Mouse (Mus musculus) heart, embryonic 13.5 days (tissue): ENCODE data around the gene Axdnd1. TPM values are rescaled to one million over a fixed set of nuclear protein-coding genes. Genes with fewer than 3 reads are reported as not detected.
A peak's percentile ranks its signal among the peaks of the same experiment; 100 is the strongest.

Experiments used
- ATAC-seq: fragments of 200-750 bp; cut with Nextera tagmentation; 2 replicates; pipeline ENCODE4 v1.8.0; 2017; ENCODE audit warnings: moderate TSS enrichment; ENCODE audit not compliant: insufficient number of reproducible peaks, low FRiP score, low TSS enrichment; ENCODE audit errors: extremely low read depth
- H3K27ac ChIP-seq: fragments of 300-500 bp; sonication (generic); replicated peaks from 2 replicates; pipeline ENCODE4 v1.5.1; 2015; ENCODE audit warnings: moderate library complexity, mild to moderate bottlenecking, inconsistent platforms
- H3K27me3 ChIP-seq: fragments of 300-500 bp; sonication (generic); replicated peaks from 2 replicates; pipeline ENCODE4 v1.6.1; 2015; ENCODE audit warnings: mild to moderate bottlenecking, inconsistent platforms
- H3K36me3 ChIP-seq: fragments of 300-500 bp; sonication (generic); 2 replicates; pipeline ENCODE4 v1.6.1; 2015; ENCODE audit warnings: mild to moderate bottlenecking, inconsistent platforms
- H3K4me1 ChIP-seq: fragments of 300-500 bp; sonication (generic); 2 replicates; pipeline ENCODE4 v1.6.1; 2015; ENCODE audit warnings: inconsistent platforms
- H3K4me2 ChIP-seq: fragments of 300-500 bp; sonication (generic); 2 replicates; pipeline ENCODE4 v1.6.1; 2015; ENCODE audit warnings: inconsistent platforms, mild to moderate bottlenecking, moderate library complexity
- H3K4me3 ChIP-seq: fragments of 300-500 bp; sonication (generic); 2 replicates; pipeline ENCODE4 v1.5.1; 2015; ENCODE audit warnings: moderate library complexity, mild to moderate bottlenecking, inconsistent platforms
- H3K9ac ChIP-seq: fragments of 300-500 bp; sonication (generic); 2 replicates; pipeline ENCODE4 v1.6.1; 2015; ENCODE audit warnings: inconsistent platforms, mild to moderate bottlenecking, moderate library complexity
- H3K9me3 ChIP-seq: fragments of 300-500 bp; sonication (generic); 2 replicates; pipeline ENCODE4 v1.6.1; 2016; ENCODE audit warnings: inconsistent platforms
- WGBS: fragments of 180-500 bp; shearing (Covaris S2); methylation state at CpG from one replicate; pipeline ENCODE4 v1.1.7; 2015; ENCODE audit warnings: mixed read lengths; 5-methylcytosine and 5-hydroxymethylcytosine counted together
- polyA plus RNA-seq: library from polyadenylated mRNA; unstranded; fragments of >200 nt; fragmentation: Nextera tagmentation; extraction: Ambion mirVana; gene quantifications from 2 replicates; pipeline ENCODE4 v1.2.1, GENCODE M21; 2015

The Axdnd1 gene
- polyA plus RNA-seq, 1 experiment from 2014 or later, result 0.27 TPM

DNA sequence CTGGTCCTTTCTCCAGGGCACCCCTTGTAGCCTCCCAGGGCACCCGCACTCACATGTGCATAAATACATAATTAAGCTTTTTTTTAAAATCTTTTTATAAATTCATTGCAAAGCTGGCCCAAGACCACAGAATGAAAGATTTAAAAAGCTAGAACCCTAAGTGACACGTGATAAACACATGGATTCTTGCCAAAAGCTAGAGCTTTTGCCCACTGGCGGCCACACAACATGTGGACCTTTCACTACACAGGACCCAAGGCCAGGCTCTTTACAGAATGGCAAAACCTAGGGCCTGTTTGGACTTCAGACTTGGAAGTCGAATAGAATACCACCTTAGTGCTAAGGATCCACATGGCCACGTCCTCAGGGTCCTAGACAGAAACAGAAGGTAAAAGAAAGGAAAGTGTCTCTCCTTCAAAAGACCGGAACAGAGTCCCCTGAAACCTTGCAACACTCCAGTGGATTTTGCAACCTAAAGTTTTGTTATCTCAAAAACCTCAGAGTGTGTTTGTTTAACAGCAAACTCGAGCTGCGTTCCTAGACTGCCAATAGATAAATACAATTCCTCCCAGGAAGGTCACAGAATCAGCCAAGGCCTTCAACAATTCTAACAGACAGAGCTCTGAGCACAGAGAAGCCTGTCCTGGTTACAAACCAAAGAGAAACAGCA is 37.6 kb upstream of the Axdnd1 start:
- H3K4me3 ChIP-seq, result no peak overlapping the region
- no peak overlapping the region for H3K9ac ChIP-seq
- no peak overlapping the region for H3K4me2 ChIP-seq
- H3K27me3 ChIP-seq, result no peaks in the 10 kb centered on the region
- 0 out of 2 replicates have a peak overlapping the region, but pooled peaks have one; percentile 36 for H3K27ac ChIP-seq
- no peak for ATAC-seq
- peaks cover 43% of the 10 kb centered on the region for H3K4me1 ChIP-seq
- WGBS, result 51% methylated on average over 8 of the region's 8 CpGs
- H3K36me3 ChIP-seq, result peaks cover 33% of the 10 kb centered on the region
- H3K9me3 ChIP-seq, result no peaks in the 10 kb centered on the region

DNA sequence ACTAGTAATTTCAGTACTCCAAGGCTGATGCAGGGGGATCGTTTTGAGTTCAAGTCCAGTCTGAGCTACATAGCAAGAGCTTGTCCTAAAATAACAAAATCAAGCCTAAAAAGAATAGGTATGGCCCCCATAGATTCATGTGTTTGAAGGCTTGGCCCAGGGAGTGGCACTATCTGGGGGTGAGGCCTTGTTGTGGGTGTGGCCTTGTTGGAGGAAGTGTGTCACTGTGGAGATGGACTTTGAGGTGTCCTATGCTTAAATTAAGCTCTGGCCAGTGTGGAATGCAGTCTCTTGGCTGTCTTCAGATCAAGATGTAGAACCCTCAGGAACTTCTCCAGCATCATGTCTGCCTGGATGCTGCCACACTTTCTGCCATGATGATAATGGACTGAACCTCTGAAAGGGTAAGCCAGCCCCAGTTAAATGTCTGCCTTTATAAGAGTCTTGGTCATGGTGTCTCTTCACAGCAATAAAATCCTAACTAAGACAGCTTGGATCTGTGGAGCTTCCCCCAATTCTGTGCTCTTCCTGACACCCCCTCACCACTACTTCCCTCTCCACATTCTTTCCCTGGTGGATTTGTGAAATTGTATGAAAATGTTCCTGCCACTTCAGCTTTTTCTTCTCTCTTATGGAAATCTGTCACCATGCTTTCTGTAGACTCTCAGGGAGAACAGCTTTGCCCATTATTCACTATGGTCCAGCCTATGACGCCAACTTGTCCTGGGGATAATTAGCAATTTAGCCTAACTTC is 34.2 kb upstream of the Axdnd1 start:
- Histone ChIP-seq H3K9ac (no peak overlapping the region), H3K27me3 (no peaks in the 10 kb centered on the region)

DNA sequence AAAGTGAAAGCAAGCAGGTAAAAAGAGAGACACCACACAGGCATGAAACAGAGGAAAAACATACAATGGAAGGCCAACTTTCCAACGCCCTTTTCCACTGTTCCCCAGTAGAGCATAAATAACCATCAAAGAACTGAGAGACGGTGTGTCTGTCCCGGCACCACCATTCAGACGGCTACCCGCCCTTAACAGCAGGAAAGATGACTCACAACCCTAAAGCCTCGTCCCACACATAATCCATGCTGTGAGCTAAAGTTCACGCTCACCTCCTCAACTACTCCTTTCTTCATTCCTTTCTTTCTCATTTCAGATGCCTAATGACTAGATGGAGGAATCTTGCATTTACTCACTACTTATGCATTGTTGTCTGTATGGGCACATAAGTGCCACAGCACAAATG is 33.4 kb upstream of the Axdnd1 start:
- peaks cover 26% of the 10 kb centered on the region for H3K4me1 ChIP-seq
- no peak overlapping the region for H3K4me2 ChIP-seq
- H3K9me3 ChIP-seq, result no peaks in the 10 kb centered on the region
- 41% methylated on average over 7 of the region's 7 CpGs for WGBS
- H3K4me3 ChIP-seq, result no peak overlapping the region
- peaks cover 31% of the 10 kb centered on the region for H3K36me3 ChIP-seq
- H3K27me3 ChIP-seq, result no peaks in the 10 kb centered on the region
- H3K9ac ChIP-seq, result no peak overlapping the region
- H3K27ac ChIP-seq, result peak overlapping the region; percentile 39; the same call in 1 of the 2 replicates
- no peak for ATAC-seq

More for the DNA sequence above, 34.2 kb upstream of the Axdnd1 start:
- Histone ChIP-seq H3K4me2 (no peak overlapping the region), H3K27ac (no peak overlapping the region), H3K4me3 (no peak overlapping the region), H3K9me3 (no peaks in the 10 kb centered on the region), H3K36me3 (peaks cover 31% of the 10 kb centered on the region), H3K4me1 (peaks cover 34% of the 10 kb centered on the region)
- 89% methylated on average over 2 of the region's 2 CpGs for WGBS
- ATAC-seq, result no peak

DNA sequence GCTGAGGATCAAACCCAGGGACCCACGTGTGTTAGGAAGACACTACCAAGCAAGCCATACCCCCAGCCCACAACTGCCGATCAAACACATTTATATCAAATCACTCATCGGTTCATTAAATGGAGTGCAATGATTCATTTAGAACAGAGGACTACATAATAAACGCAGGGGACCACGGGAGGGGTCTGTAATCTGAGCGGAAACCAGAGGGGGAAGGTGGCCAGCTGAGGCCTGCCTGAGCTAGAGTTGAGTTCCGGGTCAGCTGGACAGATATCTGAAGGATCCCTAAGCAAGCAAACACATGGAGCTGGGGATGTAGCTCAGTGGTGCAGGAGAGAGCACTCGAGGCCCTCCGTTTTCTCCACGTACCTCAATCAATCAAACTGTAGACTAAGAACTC is 32.9 kb upstream of the Axdnd1 start:
- Histone ChIP-seq H3K4me1 (peaks cover 22% of the 10 kb centered on the region), H3K4me3 (no peak overlapping the region), H3K4me2 (no peak overlapping the region), H3K36me3 (peaks cover 31% of the 10 kb centered on the region), H3K27ac (peak overlapping the region; percentile 39; the same call in 1 of the 2 replicates), H3K27me3 (no peaks in the 10 kb centered on the region), H3K9me3 (no peaks in the 10 kb centered on the region), H3K9ac (no peak overlapping the region)
- ATAC-seq, result no peak
- WGBS, result 63% methylated on average over 10 of the region's 10 CpGs

DNA sequence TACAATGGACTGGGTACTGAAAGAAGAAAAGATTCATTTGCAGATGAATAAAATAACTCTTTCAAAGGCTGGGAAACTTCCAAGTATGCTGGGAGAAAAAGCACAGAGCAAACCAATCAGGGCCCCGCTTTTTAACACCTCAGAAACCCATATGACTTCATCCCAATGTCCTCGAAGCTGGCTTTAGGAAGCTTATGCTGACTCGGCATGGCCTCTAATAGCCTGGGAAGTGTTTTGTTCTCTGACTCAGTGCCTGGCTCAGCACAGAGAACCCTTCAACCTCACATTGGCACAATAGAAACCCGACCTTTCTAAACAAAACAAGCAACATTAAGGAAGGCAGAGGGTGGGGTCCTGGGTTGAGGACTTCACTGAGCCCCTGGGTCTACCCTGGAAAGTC is 29.5 kb upstream of the Axdnd1 start:
- Histone ChIP-seq H3K4me2 (no peak overlapping the region), H3K4me3 (no peak overlapping the region), H3K36me3 (peaks cover 15% of the 10 kb centered on the region), H3K27ac (no peak overlapping the region), H3K9ac (no peak overlapping the region), H3K9me3 (no peaks in the 10 kb centered on the region), H3K4me1 (peaks cover 15% of the 10 kb centered on the region; the same call in 1 of the 2 replicates), H3K27me3 (no peaks in the 10 kb centered on the region)
- ATAC-seq, result no peak
- 42% methylated on average over 4 of the region's 4 CpGs for whole genome bisulfite sequencing

DNA sequence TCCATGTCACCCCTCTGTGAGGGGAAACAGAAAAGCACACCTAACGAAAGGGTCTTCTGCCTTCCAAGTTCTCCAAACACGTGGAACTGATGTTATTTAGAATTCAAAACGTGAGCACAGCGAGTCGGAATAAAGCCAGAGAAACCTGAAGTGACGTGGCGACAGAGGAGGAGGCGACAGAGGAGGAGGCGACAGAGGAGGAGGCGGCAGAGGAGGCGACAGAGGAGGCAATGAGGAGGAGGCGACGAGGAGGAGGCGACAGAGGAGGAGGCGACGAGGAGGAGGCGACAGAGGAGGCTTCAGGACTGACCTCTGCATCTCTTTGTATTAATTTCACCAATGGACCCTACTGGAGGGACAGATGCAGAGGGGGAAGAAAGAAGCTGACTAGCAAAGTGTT is 28.7 kb upstream of the Axdnd1 start:
- Histone ChIP-seq H3K9me3 (no peaks in the 10 kb centered on the region), H3K36me3 (peaks cover 18% of the 10 kb centered on the region), H3K4me3 (no peak overlapping the region), H3K4me1 (peaks cover 8% of the 10 kb centered on the region; the same call in 1 of the 2 replicates), H3K27ac (no peak overlapping the region), H3K9ac (no peak overlapping the region), H3K4me2 (no peak overlapping the region), H3K27me3 (no peaks in the 10 kb centered on the region)
- WGBS, result 61% methylated on average over 17 of the region's 17 CpGs
- no peak for ATAC-seq

DNA sequence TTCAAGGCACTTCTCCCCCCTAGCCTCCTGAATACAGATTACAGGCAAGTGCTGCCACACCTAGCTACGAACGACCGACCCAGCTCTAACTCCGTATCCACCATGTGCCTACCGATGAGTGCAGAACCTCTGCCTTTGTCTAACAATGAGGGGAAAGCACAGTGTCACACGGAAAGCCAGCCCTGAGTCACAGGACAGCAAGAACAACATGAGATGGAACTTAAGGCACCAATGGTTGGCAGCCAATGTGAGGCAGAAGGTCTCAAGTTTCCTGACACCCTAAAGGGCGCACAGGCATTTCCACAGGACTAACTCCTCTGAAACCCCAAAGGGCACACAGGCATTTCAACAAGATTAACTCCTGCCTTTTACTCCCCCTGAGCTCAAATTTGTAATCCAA is 28.1 kb upstream of the Axdnd1 start:
- Histone ChIP-seq H3K27me3 (no peaks in the 10 kb centered on the region), H3K36me3 (peaks cover 24% of the 10 kb centered on the region), H3K4me3 (no peak overlapping the region), H3K4me1 (peaks cover 3% of the 10 kb centered on the region; the same call in 1 of the 2 replicates), H3K9me3 (no peaks in the 10 kb centered on the region), H3K9ac (no peak overlapping the region), H3K27ac (no peak overlapping the region), H3K4me2 (no peak overlapping the region)
- 81% methylated on average over 7 of the region's 7 CpGs for WGBS
- ATAC-seq, result no peak

DNA sequence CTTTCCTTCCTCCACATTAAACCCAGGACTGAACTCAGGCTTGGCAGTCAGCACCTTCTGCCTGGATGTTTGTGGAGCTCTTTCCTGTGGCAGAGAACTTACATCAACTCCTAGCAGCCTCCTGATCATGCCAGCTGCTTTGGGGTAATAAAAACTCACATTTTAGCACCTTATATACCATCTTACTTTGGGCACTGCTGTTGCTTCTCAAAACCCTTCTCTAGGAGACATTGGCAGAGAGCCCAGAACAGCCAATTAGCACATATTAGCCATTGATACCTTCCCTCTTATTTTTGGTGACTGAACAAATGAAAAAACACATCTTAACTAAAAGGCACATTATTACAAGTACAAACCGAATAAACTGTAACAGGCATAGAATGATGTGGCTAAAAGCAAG is 24.1 kb upstream of the Axdnd1 start:
- H3K9ac ChIP-seq, result no peak overlapping the region
- H3K4me2 ChIP-seq, result no peak overlapping the region
- no peaks in the 10 kb centered on the region for H3K9me3 ChIP-seq
- ATAC-seq, result no peak
- H3K4me3 ChIP-seq, result no peak overlapping the region
- H3K36me3 ChIP-seq, result peaks cover 47% of the 10 kb centered on the region
- no peaks in the 10 kb centered on the region for H3K27me3 ChIP-seq
- no peaks in the 10 kb centered on the region for H3K4me1 ChIP-seq
- H3K27ac ChIP-seq, result no peak overlapping the region
- WGBS, result 81% methylated on average over 1 of the region's 1 CpGs

DNA sequence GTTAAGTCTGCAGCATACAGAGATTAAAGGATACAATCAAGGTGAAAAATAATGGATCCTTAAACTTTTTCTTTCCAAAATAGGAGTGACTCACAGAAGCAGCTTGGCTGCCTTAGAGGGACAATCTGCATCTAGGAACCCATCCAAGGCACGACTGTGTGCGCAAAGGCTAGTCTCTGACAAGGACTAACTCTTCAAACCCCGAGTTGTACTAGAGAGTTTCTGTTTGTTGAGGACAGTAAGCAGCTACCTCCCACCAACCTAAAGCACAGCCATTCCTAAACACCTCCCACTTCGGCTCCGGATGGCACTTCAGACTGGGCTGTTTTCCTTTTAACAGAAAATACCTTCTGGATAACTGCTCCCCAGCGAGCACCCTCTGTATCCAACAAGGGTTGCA is 21.8 kb upstream of the Axdnd1 start:
- WGBS, result 73% methylated on average over 6 of the region's 6 CpGs
- Histone ChIP-seq H3K36me3 (peaks cover 69% of the 10 kb centered on the region), H3K9ac (no peak overlapping the region), H3K9me3 (no peaks in the 10 kb centered on the region), H3K27me3 (no peaks in the 10 kb centered on the region), H3K4me1 (no peaks in the 10 kb centered on the region), H3K27ac (no peak overlapping the region), H3K4me2 (no peak overlapping the region), H3K4me3 (no peak overlapping the region)
- no peak for ATAC-seq

DNA sequence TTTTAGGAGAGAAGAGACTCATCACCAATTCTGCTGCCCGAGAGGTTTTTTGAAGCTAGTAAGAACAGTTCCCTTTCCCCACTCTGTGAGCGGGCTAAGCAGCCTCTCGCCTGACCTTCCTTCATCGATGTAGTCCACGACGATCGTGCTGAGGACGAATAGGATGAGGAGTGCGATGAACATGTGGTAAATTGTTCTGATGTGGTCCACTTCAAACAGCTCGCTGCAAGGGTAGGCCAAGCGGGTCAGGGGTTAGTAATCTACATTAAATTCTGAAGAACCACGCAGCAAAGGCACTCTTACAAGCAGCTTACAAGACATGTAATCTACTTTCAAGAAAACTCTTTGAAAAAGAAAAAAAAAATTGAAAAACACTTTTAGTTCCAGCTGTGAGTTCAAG is 21.3 kb upstream of the Axdnd1 start:
- Histone ChIP-seq H3K36me3 (peaks cover 74% of the 10 kb centered on the region), H3K4me2 (no peak overlapping the region), H3K27me3 (no peaks in the 10 kb centered on the region), H3K27ac (no peak overlapping the region), H3K9me3 (no peaks in the 10 kb centered on the region), H3K4me3 (no peak overlapping the region), H3K9ac (no peak overlapping the region), H3K4me1 (no peaks in the 10 kb centered on the region)
- ATAC-seq, result no peak
- WGBS, result 90% methylated on average over 12 of the region's 12 CpGs

DNA sequence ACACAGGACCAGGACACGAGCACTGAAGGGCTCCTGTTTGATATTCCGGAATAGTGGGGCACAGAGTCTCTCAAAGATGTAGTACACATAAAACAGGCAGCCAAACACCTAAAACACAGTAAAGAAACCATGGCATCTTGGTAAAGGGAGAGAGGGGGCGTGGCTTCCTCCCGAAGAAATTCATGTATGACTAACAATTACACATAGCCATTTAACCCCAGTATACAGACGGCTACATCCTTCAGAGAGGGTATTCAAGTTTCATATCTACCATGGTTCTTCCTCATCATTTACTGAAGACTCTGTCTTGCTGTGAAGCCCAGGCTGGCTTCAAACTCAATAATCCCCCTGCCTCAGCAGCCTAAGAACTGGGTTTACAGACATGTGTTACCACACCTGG is 16.8 kb upstream of the Axdnd1 start:
- Histone ChIP-seq H3K27me3 (no peaks in the 10 kb centered on the region), H3K4me1 (no peaks in the 10 kb centered on the region), H3K36me3 (peaks cover 93% of the 10 kb centered on the region), H3K27ac (no peak overlapping the region), H3K4me3 (no peak overlapping the region), H3K4me2 (no peak overlapping the region), H3K9me3 (no peaks in the 10 kb centered on the region), H3K9ac (no peak overlapping the region)
- ATAC-seq, result no peak
- 91% methylated on average over 5 of the region's 5 CpGs for WGBS
